Mouse (Mus musculus) MEL (cell line): ENCODE measurements around the gene Cfap100. TPM values are rescaled to one million over a fixed set of nuclear protein-coding genes. Genes with fewer than 3 reads are reported as not detected.

Source experiments
- DNase-seq: peaks from one replicate; pipeline ENCODE4 v3.0.0; 2011; ENCODE audit warnings: low read depth, low spot score
- H3K27ac ChIP-seq: 2 replicates; pipeline ENCODE4 v1.5.1; 2012; ENCODE audit warnings: low read depth, mild to moderate bottlenecking, control low read depth, low read length, moderate library complexity; ENCODE audit not compliant: control insufficient read depth
- H3K27me3 ChIP-seq, 2 experiments: fragments of 150-350 bp in 1 of 2; sonication (generic) in 1 of 2; 2 replicates each; pipeline ENCODE4 v1.6.1; 2012; ENCODE audit warnings: low read length in 2 of 2, mild to moderate bottlenecking in 2 of 2, improper control_type of control experiment in 1 of 2, moderate library complexity in 1 of 2; ENCODE audit not compliant: insufficient read depth in 2 of 2, control insufficient read depth in 1 of 2
- H3K36me3 ChIP-seq, 2 experiments: 2 replicates each; pipeline ENCODE4 v1.6.1; 2012 to 2014; ENCODE audit warnings: low read length in 2 of 2, improper control_type of control experiment in 1 of 2, inconsistent platforms in 1 of 2, mild to moderate bottlenecking in 1 of 2; ENCODE audit not compliant: insufficient read depth in 2 of 2, control insufficient read depth in 1 of 2
- H3K4me1 ChIP-seq, 2 experiments: fragments of 150-350 bp in 1 of 2; sonication (generic) in 1 of 2; 2 replicates each; pipeline ENCODE4 v1.6.1; 2012; ENCODE audit warnings: low read length in 2 of 2, improper control_type of control experiment in 1 of 2, mild to moderate bottlenecking in 1 of 2; ENCODE audit not compliant: insufficient read depth in 2 of 2, control insufficient read depth in 1 of 2
- H3K4me3 ChIP-seq, 2 experiments: fragments of 150-350 bp in 1 of 2; sonication (generic) in 1 of 2; 2 replicates each; pipeline ENCODE4 v1.5.1; 2012; ENCODE audit warnings: low read depth in 2 of 2, low read length in 2 of 2, mild to moderate bottlenecking in 2 of 2, moderate library complexity in 2 of 2, control low read depth in 1 of 2, improper control_type of control experiment in 1 of 2; ENCODE audit not compliant: control insufficient read depth in 1 of 2, insufficient read depth in 1 of 2
- H3K79me2 ChIP-seq: 2 replicates; pipeline ENCODE4 v1.6.1; 2012; ENCODE audit warnings: mild to moderate bottlenecking, low read length, moderate library complexity; ENCODE audit not compliant: control insufficient read depth, poor library complexity, insufficient read depth
- H3K9ac ChIP-seq: 2 replicates; pipeline ENCODE4 v1.6.1; 2012; ENCODE audit warnings: low read depth, mild to moderate bottlenecking, control low read depth, low read length, moderate library complexity; ENCODE audit not compliant: control insufficient read depth, poor library complexity, severe bottlenecking
- H3K9me3 ChIP-seq: fragments of 150-350 bp; sonication (generic); replicated peaks from 2 replicates; pipeline ENCODE4 v1.6.1; 2012; ENCODE audit warnings: mild to moderate bottlenecking, low read length, improper control_type of control experiment, moderate library complexity; ENCODE audit not compliant: insufficient read depth
- BHLHE40 ChIP-seq: IDR thresholded peaks from 2 replicates; pipeline ENCODE4 v1.6.1; 2012; ENCODE audit warnings: low read depth, mild to moderate bottlenecking, inconsistent platforms, low read length, improper control_type of control experiment, borderline replicate concordance
- CHD1 ChIP-seq: IDR thresholded peaks from 2 replicates; pipeline ENCODE4 v1.6.1; 2012; ENCODE audit warnings: low read depth, mild to moderate bottlenecking, inconsistent platforms, low read length, improper control_type of control experiment
- CHD2 ChIP-seq: IDR thresholded peaks from 2 replicates; pipeline ENCODE4 v1.6.1; 2011; ENCODE audit warnings: low read length, improper control_type of control experiment
- CTCF ChIP-seq, 3 experiments: IDR thresholded peaks in 2 of 3; conservative IDR thresholded peaks in 1 of 3; 2 replicates each; pipeline ENCODE4 v1.5.1; 2011 to 2012; ENCODE audit warnings: low read length in 3 of 3, low read depth in 2 of 3, mild to moderate bottlenecking in 2 of 3, improper control_type of control experiment in 1 of 3, inconsistent platforms in 1 of 3, mixed read lengths in 1 of 3, moderate library complexity in 1 of 3; ENCODE audit not compliant: control insufficient read depth in 1 of 3, insufficient read depth in 1 of 3, poor library complexity in 1 of 3, severe bottlenecking in 1 of 3
- E2F4 ChIP-seq: IDR thresholded peaks from 2 replicates; pipeline ENCODE4 v1.6.1; 2011; ENCODE audit warnings: low read depth, low read length, improper control_type of control experiment, borderline replicate concordance
- EP300 ChIP-seq, 2 experiments: IDR thresholded peaks; 2 replicates each; pipeline ENCODE4 v1.6.1; 2011; ENCODE audit warnings: improper control_type of control experiment in 2 of 2, low read length in 2 of 2, low read depth in 1 of 2, mild to moderate bottlenecking in 1 of 2
- ETS1 ChIP-seq: IDR thresholded peaks from 2 replicates; pipeline ENCODE4 v1.6.1; 2012; ENCODE audit warnings: low read depth, mild to moderate bottlenecking, inconsistent platforms, low read length, improper control_type of control experiment, moderate library complexity
- GABPA ChIP-seq: IDR thresholded peaks from 2 replicates; pipeline ENCODE4 v1.6.1; 2012; ENCODE audit warnings: low read depth, mild to moderate bottlenecking, inconsistent platforms, low read length, improper control_type of control experiment, moderate library complexity
- GATA1 ChIP-seq: IDR thresholded peaks from 2 replicates; pipeline ENCODE4 v1.6.1; 2011; ENCODE audit warnings: low read depth, low read length, improper control_type of control experiment
- HCFC1 ChIP-seq: IDR thresholded peaks from 2 replicates; pipeline ENCODE4 v1.6.1; 2012; ENCODE audit warnings: low read depth, mild to moderate bottlenecking, inconsistent platforms, low read length, improper control_type of control experiment, moderate library complexity
- JUND ChIP-seq: IDR thresholded peaks from 2 replicates; pipeline ENCODE4 v1.6.1; 2011; ENCODE audit warnings: low read depth, mild to moderate bottlenecking, improper control_type of control experiment, low read length
- KAT2A ChIP-seq: conservative IDR thresholded peaks from 2 replicates; pipeline ENCODE4 v1.6.1; 2012; ENCODE audit warnings: low read depth, low read length, improper control_type of control experiment, inconsistent platforms
- MAFK ChIP-seq: IDR thresholded peaks from 2 replicates; pipeline ENCODE4 v1.6.1; 2011; ENCODE audit warnings: low read depth, mild to moderate bottlenecking, low read length, improper control_type of control experiment, borderline replicate concordance
- MEF2A ChIP-seq: IDR thresholded peaks from 2 replicates; pipeline ENCODE4 v1.6.1; 2014; ENCODE audit warnings: low read depth, mild to moderate bottlenecking, inconsistent platforms, low read length, improper control_type of control experiment; ENCODE audit not compliant: poor library complexity, insufficient replicate concordance, severe bottlenecking; ENCODE audit errors: extremely low read depth
- POLR2AphosphoS2 ChIP-seq: IDR thresholded peaks from 2 replicates; pipeline ENCODE4 v1.6.1; 2011; ENCODE audit warnings: low read length, improper control_type of control experiment
- RAD21 ChIP-seq: IDR thresholded peaks from 2 replicates; pipeline ENCODE4 v1.6.1; 2011; ENCODE audit warnings: mild to moderate bottlenecking, low read depth, low read length, improper control_type of control experiment
- SIN3A ChIP-seq: IDR thresholded peaks from 2 replicates; pipeline ENCODE4 v1.6.1; 2012; ENCODE audit warnings: low read length, improper control_type of control experiment, inconsistent platforms
- TAL1 ChIP-seq: IDR thresholded peaks from 2 replicates; pipeline ENCODE4 v1.6.1; 2012; ENCODE audit warnings: mild to moderate bottlenecking, inconsistent platforms, low read length, moderate library complexity, mixed read lengths
- TBP ChIP-seq: IDR thresholded peaks from 2 replicates; pipeline ENCODE4 v1.8.0; 2011; ENCODE audit warnings: low read depth, low read length, improper control_type of control experiment
- UBTF ChIP-seq: IDR thresholded peaks from 2 replicates; pipeline ENCODE4 v1.6.1; 2012; ENCODE audit warnings: low read depth, mild to moderate bottlenecking, inconsistent platforms, low read length, improper control_type of control experiment, moderate library complexity, borderline replicate concordance; ENCODE audit not compliant: insufficient read depth
- ZC3H11A ChIP-seq: IDR thresholded peaks from 2 replicates; pipeline ENCODE4 v1.6.1; 2012; ENCODE audit warnings: low read depth, mild to moderate bottlenecking, inconsistent platforms, low read length, improper control_type of control experiment
- ZKSCAN1 ChIP-seq: IDR thresholded peaks from 2 replicates; pipeline ENCODE4 v1.6.1; 2012; ENCODE audit warnings: low read depth, mild to moderate bottlenecking, inconsistent platforms, low read length, improper control_type of control experiment, moderate library complexity
- ZNF384 ChIP-seq: IDR thresholded peaks from 2 replicates; pipeline ENCODE4 v1.6.1; 2012; ENCODE audit warnings: low read depth, mild to moderate bottlenecking, inconsistent platforms, low read length, improper control_type of control experiment
- polyA plus RNA-seq, 2 experiments: library from polyadenylated mRNA; stranded (reverse) in 1 of 2; unstranded in 1 of 2; fragments of >175 nt in 1 of 2; fragments of >200 nt in 1 of 2; gene quantifications; 2 replicates each; pipeline versions ENCODE4 v1.2.1 to v1.2.4; 2012; ENCODE audit warnings: low replicate concordance in 2 of 2, low read depth in 1 of 2; ENCODE audit not compliant: insufficient read length in 2 of 2, insufficient read depth in 1 of 2, missing spikeins in 1 of 2
- total RNA-seq: library from RNA; depleted of rRNA; stranded (reverse); fragments of 300-350 nt; gene quantifications from 2 replicates; pipeline ENCODE4 v1.2.3, GENCODE M21; 2012

Cfap100 gene
- total and polyA plus RNA-seq, 3 experiments, result 0.19 TPM; not detected in 2

GRCm38 (mm10) chr6:90463228-90463862, 34.7 kb upstream of the Cfap100 start:
- H3K4me1 ChIP-seq, result no peaks in the 10 kb centered on the region
- no peak overlapping the region for H3K27ac ChIP-seq
- no peaks in the 10 kb centered on the region for H3K79me2 ChIP-seq
- no peak overlapping the region for H3K4me3 ChIP-seq
- H3K9ac ChIP-seq, result no peak overlapping the region
- no peaks in the 10 kb centered on the region for H3K36me3 ChIP-seq
- DNase-seq, result no peak
- TF ChIP-seq CHD2 (no peak), CTCF (IDR thresholded peaks at IDR 0.05 in 2 of 3, conservative IDR thresholded peaks at IDR 0.05 in 1 of 3; ENCODE audit: control insufficient read depth in 1 of 3, insufficient read depth in 1 of 3, low read depth in 2 of 3, low read length in 3 of 3, poor library complexity in 1 of 3, severe bottlenecking in 1 of 3) (no peak), MAFK (no peak), POLR2AphosphoS2 (no peak), ZC3H11A (no peak), HCFC1 (no peak), ZKSCAN1 (no peak), UBTF (no peak), JUND (no peak), ETS1 (no peak), KAT2A (no peak), EP300 (IDR thresholded peaks at IDR 0.05; ENCODE audit: low read depth in 1 of 2, low read length in 2 of 2) (no peak), RAD21 (no peak)
- no peaks in the 10 kb centered on the region for H3K9me3 ChIP-seq
- H3K27me3 ChIP-seq, result peaks cover 0 to 2% of the 10 kb centered on the region in 2 experiments; a peak in 1 of 4 replicates

GRCm38 (mm10) chr6:90462841-90463227, 34.2 kb upstream of the Cfap100 start:
- Histone ChIP-seq H3K9me3 (no peaks in the 10 kb centered on the region), H3K79me2 (no peaks in the 10 kb centered on the region), H3K4me3 (no peak overlapping the region), H3K36me3 (no peaks in the 10 kb centered on the region), H3K9ac (no peak overlapping the region), H3K27me3 (peaks cover 0 to 2% of the 10 kb centered on the region in 2 experiments; a peak in 1 of 4 replicates), H3K4me1 (no peaks in the 10 kb centered on the region), H3K27ac (no peak overlapping the region)
- DNase-seq, result no peak
- TF ChIP-seq RAD21, result no peak
- no peak for TF ChIP-seq CHD1
- TF ChIP-seq SIN3A, result no peak
- TF ChIP-seq TAL1, result no peak
- TF ChIP-seq ETS1, result no peak
- no peak for TF ChIP-seq MEF2A
- TF ChIP-seq MAFK, result no peak
- TF ChIP-seq GATA1, result no peak
- TF ChIP-seq POLR2AphosphoS2, result no peak
- TF ChIP-seq ZNF384, result no peak
- no peak for TF ChIP-seq BHLHE40
- TF ChIP-seq GABPA, result no peak
- no peak for TF ChIP-seq ZKSCAN1
- TF ChIP-seq UBTF, result no peak
- TF ChIP-seq CHD2, result no peak
- TF ChIP-seq TBP, result no peak
- TF ChIP-seq E2F4, result no peak
